Mouse (Mus musculus): Measurements from ENCODE around the gene Slx4ip.

DNA sequence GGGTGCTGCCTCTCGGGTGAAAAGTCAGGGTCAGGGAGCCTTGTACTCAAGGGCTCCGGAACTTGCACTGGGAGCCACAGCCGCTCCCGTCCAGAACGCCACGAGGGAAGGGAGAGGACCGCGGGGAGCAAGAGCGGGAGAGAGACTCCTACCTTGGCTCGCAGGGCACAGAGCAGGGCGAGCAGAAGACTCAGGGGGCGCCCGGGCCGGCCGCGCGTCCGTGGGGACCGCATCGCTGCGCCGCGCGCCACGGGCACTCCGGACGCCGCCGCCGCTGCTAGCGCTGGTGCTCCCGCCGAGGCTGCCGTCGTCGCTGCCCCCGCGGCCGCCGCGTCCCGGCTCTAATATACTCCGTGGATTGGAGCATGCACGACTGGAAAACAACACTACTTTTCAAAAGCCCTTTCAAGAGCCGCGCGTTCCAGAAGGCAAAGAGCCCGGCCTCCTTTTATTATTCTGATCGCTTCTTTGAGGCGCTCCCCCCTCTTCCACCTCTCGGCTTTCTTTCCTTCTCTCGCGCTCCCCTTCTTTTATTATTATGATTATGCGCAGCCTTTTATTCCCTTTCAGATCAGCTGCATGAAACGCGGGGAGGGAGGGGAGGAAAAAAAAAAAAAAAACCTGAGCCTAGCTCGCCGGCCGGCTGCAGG, 225.1 kb downstream of the Slx4ip start, which contains the start of gene Jag1:
- no peak for TF ChIP-seq GATA1 (IDR thresholded peaks at IDR 0.05; ENCODE audit: borderline replicate concordance, low read length)
- TF ChIP-seq FLI1 (IDR thresholded peaks at IDR 0.05; ENCODE audit: low read length) = no peak

Data from megakaryocyte, embryonic 14.5 days (primary cell).